Mouse (Mus musculus) granulocyte monocyte progenitor cell, adult 5-6 weeks (primary cell): ENCODE data around the gene Myo1b. TPM values are rescaled to one million over a fixed set of nuclear protein-coding genes. Genes with fewer than 3 reads are reported as not detected.
A peak's percentile ranks its signal among the peaks of the same experiment; 100 is the strongest.

Experiments used
- ATAC-seq: replicated peaks from 2 replicates; pipeline ENCODE4 v1.8.0; 2016; ENCODE audit warnings: mild to moderate bottlenecking, moderate TSS enrichment, inconsistent platforms; ENCODE audit not compliant: poor library complexity, severe bottlenecking
- total RNA-seq, 2 experiments: library from RNA; stranded (forward) in 1 of 2; stranded (reverse) in 1 of 2; fragments of 200-712, 200-1000 nt in 1 of 2; fragments of >200 nt in 1 of 2; fragmentation: Nextera tagmentation in 1 of 2; gene quantifications; 2 replicates each; pipeline ENCODE4 v1.2.3; 2014 to 2017

The Myo1b gene
- total RNA-seq, 2 experiments from 2014 or later, result 2.6 to 5.5 TPM

DNA sequence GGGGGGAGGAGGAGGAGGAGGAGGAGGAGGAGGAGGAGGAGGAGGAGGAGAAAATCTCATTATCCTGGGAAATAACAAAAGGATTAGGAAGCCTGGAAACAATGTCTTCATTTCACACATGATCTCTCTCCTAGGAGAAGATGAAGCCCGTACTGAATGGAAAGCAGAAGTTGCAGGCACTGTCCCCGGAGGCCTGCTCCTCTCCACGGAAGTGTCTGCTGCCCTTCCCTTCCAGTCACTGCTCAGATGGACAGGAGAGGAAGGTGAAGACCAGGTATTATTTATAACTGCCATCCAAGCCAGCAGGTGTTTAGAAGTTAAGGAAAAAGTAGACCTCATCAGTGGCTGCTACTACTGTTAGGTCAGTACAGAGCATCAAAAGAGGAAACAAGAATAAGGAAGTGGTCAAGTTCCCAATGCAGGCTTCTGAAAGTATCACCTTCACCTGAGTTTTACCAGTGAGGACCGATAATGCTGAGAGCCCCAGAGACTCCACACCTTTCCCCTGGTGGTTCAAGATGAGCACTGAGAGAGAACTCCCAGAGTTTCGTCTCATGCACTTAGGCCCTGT, 110.7 kb downstream of the Myo1b start:
- ATAC-seq, result peak; percentile 85

DNA sequence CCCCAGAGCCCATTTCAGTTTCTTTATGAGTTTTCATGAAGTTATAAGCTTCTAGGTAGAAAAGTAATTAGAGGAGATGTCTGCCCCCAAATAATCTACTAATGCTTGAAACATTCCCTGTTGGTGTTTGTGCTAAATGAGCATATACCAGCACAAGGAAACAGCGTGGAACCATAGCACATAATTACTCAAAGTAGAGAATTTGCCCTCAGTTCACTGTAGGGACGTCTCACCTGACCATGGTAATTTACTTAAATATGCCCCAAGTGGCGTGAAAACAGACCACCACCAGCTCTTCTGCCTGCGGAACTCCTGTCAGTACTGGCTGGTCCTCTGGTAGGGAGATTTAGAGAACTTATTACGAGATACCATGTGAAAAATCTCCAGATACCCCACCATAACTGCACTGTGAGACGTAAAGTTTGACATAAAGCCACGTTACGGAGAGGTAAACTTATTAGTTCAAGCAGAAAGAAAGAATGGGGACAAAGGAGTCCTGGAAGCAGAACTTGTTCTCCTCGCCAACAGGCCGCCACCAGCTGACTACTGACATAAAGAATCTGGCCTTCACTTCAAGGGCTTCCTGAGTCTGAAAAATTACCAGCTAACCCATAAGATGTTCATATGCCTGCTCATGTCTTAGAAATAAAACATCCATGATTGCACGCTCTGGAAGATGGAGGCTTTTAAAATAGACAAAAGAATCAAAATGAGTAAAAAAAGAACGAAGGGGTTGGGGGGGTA, 111.4 kb downstream of the Myo1b start:
- ATAC-seq, result no peak

DNA sequence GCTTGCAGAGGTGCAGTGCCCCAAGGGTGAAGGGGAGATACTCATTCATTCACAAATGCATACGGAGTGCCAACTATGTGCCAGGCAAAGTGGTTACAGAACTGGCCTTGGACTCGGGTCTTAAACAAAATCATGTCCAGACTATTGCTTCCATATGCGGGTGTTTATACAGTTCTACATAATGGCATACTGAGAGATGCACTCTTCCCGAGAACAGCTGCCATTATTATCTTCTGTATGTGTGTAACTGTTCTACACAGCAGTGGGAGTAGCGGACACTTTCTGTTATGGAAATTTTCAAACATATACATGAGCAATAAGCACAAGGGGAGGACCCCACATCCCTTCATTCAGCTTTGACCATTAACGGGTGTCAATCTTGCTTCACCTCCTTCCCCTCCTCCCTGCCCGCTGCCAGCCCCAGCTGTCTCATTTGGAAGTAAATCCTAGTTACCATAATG, 117.8 kb downstream of the Myo1b start:
- no peak for ATAC-seq

DNA sequence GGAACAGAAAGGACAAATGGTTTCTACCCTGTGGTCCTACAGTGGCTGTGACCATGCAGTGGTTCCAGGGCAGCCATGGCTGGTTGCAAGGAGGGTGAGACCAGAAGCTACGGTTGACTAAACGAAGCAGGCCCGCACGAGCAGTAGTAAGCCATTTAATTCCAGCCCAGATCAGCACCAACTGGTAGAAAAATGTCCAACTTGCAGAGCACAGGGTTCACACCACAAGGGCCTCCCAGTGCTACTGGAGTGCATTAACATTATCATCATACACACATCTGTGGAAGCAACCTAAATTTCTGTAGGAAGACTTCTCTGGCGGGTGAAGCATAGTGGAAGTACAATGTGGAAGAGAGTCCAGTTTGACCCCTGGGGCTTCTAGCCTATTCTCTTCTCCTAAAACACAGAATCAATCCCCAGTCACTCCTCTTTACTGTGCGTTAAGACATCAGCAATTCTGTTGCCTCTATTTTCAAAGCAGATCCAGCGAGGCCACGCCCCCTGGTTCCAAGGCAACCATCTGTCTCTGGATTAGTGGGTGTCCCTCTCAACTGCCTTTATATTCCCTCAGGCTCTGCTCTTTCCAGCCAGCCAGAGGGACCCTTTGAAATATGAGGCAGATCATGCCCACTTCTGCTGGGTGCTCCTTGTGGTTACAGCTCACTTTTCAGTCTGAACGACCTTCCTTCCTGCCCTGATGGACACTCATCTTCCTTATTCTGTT, 120.1 kb downstream of the Myo1b start:
- ATAC-seq, result no peak

DNA sequence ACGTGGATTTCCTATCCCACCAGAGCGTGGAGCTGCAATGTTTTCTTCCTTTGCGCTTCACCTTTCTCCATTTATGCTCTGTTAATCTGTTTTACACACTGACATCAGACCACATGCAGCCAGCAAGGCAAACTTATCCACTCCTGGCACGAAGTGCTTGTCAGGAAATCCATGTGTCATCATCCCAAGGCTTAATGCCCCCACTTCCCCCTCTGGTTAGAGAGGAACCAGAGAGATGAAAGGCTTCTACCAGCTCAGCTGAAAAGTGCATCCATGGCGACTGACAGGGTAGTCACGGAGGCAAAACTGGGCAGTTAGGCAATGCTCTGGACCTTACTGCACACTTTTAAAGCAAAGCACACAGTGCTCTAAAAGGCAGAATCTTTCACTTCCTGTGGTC, 126.6 kb downstream of the Myo1b start:
- peak; percentile 94 for ATAC-seq

DNA sequence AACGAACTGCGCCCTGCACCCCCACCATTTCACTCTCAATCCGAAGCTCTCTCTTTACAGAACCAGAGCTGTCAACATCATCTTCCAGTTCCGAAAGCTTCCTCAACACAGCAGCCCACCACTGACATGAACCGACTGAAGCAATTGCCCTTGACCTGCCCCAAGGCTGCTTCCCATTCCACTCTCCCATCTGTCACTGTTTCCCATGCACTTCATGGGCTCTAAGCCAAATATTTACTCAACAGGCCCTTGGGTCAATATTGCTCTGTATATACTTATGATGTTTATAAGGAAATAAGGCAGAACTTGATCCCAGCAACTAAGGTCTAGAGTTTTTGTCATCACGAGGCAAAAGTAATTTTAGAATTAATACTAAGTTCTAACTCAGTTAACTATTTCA, 133.8 kb downstream of the Myo1b start:
- ATAC-seq, result no peak

DNA sequence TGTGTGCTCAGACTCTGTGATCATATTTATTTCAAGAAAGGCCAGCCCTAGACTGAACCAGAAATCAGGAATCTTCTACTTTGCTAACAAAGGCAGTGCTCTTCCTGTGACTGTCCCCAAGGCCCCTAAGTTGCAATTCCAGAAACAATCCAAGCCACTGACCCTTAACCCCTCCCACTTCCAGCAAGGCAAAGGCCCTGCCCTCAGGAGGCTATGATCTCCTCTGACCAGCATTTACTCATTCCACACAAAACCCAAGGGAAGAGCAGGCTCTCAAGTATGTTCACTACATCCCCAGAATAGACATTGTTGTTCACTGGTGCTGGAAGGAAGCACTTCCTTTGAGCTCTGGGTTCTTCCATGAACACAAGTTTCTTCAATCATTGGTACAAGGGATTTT, 135.5 kb downstream of the Myo1b start:
- ATAC-seq, result no peak

DNA sequence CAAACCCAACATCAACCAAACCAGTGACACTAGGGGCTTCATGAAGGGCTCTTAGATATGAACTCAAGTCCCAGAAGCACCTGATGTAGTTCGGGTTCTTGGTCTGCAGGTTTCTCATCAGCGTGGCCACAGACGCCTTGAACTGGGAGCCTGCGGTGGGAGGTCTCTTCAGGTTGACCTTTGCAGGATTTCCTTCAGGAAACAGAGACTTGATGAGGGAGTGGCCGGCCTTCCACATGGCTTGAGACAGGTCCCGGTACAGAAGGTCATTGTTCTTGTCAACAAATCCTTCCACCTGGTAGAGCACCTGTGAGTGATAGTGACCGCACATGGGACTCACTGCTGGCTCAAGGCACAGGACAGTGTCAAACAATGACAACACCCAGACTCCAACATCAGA, 137.6 kb downstream of the Myo1b start:
- no peak for ATAC-seq

DNA sequence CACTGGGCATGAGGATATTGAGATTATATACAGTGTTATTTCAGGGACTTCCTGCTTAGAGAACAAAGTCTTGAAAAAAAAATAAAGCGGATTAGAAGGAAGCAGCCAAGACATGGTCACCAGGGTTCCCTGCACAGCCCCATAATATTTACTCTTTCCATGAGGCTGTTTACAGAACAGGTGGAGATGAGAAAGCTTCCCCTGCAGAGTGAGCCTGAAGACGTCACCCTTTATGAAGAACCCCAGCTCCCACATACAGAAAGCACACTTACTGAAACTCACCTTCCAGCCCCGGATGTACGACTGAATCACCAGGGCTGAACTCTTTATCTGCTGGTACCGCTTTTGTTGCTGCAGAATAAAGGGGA, 145.4 kb downstream of the Myo1b start:
- no peak for ATAC-seq

DNA sequence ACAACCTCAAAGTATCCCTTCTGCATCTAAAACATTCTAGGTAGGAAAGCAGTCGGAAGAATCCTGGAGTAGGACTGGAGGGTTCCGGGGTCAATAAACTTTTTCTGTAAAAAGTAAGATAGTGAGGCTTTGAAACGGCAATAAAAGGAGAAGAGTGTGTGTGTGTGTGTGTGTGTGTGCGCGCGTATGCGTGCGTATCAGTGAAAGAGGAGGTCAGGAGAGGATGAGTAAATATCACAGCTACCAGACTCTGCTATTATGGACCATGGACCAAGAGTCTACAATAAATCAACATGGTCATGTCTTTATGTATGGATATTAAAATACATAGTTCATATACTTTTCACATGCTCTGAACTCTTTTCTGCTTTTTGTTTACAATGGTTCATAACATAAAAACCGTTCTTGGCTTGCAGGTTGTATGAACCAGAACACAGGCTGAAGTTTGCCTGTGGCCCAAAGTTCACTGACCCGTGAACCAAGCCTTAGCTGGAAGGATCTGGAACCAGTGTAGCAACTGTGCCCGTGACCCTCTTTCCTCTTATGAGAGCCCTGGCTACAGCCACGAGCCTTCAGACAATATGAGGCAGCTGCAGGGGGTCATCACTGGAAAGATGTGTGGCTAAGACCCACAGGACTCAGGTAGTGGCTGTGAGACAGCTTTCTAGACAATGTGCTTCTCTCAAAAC, 145.9 kb downstream of the Myo1b start:
- ATAC-seq, result no peak

DNA sequence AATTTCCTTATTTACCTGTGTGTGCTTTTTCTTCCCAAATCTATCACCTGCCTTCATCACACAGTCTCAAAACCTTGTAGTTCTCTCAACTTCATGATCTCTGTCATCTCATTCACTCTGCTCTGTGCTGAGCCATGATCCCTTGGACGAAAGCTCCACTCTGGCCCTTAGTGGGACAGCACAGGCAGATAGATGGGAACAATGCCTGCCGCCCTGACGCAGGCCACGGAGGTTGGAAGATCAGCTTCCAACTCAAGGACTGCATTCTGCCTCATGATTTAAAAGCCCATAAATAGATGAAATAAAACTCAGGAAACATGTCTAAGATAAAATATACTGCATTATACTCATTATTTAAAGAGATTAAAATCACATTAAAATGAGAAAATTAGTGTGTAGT, 149.6 kb downstream of the Myo1b start:
- no peak for ATAC-seq

DNA sequence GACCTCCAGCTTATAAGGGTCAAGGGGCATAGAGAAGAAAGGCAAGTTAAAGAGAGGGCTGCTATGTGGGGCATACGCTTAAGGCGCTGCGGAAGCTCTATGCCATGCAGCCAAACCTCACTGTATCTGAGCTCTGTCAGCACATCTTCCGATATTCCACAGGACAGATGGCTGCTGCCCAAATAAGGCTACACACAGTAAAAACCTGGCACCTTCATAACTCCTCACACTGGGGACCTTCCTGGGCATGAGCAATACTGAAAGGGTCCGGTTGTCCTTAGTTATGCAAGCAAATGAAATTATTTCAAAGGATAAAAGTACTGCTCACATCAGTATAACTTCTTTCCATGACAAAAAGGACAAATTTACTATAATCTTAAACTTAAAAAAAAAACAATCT, 150.7 kb downstream of the Myo1b start:
- ATAC-seq, result no peak

DNA sequence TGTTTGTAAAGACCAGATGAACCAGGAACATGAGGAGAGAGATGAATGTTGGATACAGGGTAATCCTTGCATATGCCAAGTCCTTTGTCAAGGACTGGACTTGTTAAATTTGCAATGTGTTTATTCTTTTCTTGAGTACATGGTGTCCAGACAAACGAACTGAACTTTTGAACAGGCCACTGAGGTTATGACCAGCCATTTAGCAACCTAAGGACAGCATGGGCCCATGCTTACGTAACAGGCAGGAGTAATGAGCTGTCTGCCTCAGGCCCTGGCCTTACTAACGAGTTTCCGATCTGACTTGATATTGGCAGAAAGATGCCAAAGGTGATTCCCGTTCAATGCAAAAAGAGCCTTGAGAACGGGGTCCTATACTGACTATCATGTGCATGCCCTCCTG, 156.2 kb downstream of the Myo1b start:
- ATAC-seq, result no peak

DNA sequence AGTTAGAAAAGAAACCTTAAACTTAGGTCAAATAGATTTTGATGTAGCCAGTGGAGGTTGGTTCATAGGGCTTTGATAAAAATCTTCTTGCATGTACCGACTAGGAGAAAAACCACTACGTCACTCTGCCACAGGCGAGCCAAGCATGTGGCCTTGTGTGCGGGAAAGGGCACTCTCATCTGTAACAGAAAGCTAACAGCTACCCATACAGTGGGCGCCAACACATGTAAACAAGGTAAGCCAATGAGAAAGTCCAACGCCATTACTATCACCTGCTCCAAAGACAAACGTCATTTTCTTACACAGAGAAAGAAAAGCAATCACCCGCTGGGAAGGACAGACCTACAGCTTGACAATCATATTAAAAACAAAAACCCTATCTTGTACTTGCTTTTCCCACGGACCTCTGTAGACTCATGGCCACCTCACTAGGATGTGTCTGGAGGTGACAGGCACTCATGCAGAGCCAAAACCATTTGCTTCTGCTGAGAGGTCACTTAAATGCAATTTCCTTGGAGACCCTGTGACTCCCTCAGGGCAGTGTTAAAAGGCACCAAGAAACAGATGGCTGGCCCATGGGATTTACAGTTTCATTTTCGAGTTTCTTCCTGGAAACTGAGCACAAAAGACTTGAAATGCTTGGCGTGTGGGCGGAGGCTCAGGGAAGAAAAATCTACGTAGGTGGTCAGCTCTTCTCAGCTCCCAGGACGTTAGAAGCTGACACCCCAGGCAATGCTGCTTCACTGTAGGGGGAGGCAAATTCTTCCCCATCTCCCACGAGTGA, 157.4 kb downstream of the Myo1b start:
- no peak for ATAC-seq

DNA sequence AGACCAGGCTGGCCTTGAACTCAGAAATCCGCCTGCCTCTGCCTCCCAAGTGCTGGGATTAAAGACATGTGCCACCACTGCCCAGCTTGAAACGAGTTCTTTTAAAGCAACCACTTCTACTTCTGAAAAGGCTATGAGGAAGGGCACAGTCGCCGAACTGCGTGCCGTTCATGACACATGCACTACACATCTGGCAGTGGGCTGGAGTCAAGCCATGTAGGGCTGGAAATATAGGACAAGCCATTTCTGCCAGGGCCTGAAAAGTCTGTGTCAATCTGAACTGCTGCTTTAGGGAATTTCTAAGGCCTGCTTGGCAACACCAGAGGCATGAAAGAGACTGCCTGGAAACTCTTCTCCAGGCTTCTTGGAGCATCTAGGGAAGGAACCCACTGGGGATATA, 162.2 kb downstream of the Myo1b start:
- ATAC-seq, result no peak

DNA sequence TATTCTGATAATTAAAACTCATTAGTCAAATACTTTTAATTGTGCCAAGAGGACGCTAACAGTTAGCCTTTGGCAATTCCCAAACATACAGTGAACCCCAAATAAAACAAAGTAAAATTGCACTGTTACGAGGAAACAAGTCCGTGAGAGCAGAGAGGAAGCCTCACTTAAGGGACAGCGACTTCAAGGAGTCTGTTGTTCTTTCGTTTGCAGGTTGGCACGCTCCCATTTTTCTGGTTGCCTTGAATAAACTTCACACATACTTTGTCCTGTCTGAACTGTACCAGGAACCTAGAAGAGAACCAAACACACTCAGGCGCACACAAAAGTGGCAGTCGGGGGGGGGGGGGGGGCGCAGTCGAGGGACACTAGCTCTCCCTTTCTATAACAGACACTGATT, 164.9 kb downstream of the Myo1b start:
- no peak for ATAC-seq

DNA sequence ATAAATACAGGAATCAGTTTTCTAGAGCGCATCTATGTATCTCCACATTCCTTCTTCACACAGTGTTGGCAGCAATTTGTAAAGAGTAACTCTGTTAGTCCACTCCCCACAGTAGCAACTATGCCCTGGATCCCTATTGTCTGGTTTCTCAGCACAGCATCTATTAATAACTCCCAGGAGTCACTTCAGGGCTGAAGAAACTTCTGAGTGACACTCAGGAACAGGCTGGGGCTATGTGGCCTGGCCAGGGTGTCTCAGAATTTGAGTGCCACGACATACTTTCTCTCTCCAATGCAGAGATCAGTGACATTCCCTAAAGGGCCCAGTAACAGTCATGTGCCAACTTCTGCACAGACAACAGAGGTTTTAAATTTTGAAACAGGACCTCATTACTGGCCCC, 167.6 kb downstream of the Myo1b start:
- no peak for ATAC-seq

DNA sequence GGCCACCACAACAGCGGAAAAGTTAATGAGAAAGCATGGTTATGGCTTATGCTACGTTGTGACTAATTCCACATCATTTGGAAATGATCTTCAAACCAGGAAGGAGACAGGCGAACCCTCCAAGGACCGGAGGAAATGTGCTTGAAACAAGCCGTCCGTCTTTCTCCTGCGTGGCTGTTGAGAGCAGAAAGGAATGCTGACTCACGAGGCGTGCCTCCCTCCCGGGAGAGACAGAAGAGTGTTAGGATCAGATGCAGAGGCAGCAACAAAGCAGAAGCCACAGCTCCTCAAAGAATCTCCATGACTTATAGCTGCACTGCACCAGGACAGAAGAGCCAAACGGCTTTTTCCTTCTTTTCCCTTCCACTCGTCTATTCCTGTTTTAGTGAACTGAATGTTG, 168.4 kb downstream of the Myo1b start:
- ATAC-seq, result peak; percentile 37; the same call in 1 of the 2 replicates

DNA sequence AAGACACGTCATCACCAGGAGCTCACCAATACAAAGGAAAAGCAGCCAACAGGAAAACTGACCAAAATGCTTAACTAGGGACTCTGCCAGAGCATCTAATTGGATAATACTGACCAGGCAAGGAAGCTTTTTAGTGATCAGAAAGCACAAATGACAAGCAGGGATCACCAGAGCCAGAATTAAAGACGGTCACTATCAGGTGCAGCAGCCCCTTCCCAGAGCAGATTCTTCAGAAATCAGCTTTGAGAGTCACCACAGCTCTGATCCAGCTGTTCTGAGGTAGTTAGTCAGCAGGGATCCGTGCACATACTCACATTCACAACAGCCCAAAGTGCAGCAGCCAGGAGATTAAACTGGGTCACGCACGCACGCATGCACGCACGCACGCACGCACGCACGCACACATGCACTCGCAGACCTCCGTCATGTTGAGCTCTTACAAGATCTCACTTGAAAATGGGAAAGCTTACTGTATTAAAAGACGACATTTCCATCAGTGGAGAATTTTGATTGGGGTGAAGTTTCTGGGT, 169.1 kb downstream of the Myo1b start:
- no peak for ATAC-seq

DNA sequence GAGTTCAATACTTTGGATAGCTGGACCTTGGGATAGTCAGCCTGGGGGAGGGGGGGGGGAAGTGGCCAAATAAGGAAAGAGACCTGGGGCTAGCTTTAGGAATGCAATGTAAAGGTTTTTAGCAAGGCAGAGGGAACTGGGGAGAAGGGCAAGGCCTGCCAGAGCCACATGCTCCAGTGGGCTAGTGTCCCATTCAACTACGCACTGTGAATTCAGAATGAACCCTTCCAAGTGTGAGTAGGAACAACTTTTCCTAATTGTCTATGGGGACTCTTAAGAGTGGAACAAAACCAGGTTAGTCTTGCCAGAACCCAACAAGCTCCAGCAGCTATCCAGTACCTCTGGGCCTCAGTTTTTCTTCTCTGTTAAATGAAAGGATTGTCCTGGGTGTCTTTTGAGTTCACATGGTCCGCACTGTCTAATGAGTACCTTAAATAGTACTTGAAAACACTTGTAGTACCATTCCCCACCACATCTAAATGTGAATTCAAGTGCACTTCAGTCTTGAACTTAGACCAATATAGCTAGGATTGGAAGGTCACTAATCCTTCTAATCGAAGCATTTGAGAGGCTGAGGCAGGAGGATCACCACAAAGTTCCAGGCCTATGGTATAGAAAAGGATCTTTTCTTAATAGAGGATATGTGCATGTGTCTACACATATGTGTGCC, 172.0 kb downstream of the Myo1b start:
- ATAC-seq, result no peak
